Mouse (Mus musculus): Measurements from ENCODE around the gene Bbx.

Bbx gene

DNA sequence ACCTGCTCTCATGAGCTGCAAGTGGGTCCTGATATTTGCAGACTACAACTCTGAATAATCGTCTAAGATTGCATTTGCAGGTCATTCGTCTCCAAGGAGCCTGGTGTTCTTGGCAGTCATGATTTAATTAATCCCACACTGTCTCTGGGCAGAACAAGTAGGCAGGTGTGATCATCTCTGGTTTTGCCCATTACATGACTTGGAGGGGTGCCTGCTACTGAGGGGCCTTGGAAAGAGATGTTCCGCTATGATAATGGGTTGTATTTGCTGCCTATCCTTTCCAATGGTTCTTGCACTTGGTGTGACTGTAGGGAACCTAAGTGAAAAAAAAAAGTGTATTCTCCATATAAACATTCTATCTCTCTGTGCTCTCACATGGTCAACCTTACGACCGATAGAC, 273.6 kb downstream of the Bbx start:
- DNase-seq (ENCODE audit: low spot score) = no peak

DNA sequence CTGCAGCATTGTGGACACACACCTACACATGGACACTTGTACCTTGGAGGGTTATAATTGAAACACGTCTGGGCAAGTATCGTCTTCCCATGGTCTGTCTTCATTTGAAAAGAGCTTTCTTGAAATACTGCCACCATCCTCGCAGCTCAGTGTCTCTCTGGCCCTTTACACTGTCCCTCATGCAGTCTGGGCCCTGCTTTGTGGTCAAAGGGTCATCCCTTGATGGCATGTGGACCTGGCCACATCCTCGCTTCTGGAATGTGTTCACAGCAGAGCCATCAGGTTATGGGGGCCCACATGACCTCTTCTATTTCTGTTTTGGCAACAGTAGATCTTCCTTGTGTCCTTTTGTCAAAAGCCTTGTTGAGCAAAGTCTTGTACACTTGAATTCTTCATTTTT, 282.6 kb downstream of the Bbx start:
- no peak for DNase-seq (ENCODE audit: low spot score)

- no peak for DNase-seq (ENCODE audit: low spot score)
These were observed 284.3 kb downstream of the Bbx start for GRCm38 (mm10) chr16:50147900-50148299.

Data from ovary, postnatal 10 days (tissue).